Mouse (Mus musculus): ENCODE measurements around the gene Sult6b2.
A peak's percentile ranks its signal among the peaks of the same experiment; 100 is the strongest.

Gene Sult6b2

DNA sequence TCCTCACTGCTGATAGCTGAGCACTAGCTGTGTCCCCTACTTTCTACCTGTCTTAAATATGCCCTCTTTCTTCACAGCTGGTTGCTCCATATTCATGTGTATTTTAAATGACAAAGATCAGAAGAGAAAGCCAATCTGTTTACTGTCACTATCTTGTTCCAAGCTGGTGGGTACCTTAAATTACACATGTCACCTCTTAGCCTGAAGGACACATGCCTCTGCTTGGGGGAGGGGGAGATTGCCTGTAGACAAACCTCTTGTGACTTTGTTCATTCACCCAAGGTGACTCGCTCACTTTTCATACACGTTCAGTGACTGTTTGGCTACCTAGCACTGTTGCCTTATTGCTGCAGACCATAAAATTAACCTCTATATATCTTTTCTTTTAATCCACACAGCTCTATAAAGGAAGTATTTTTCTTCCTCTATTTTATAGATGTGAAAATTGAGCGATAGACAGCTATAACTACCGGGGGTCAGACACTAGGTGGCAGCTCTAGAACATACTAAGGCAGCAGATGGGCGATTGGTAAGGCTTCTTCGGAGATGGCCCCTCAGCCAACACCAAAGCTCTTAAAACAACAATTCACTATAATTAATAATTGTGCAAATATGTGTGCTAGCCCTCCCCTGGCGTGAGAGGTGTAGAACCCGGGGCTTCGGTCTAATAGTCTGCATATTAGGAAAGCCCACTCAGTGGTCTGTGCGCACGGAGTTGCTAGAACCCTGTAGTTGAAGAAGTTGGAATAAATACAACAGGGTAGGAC lies 25.1 kb downstream of the Sult6b2 start:
- no peak for DNase-seq (ENCODE audit: low spot score in 2 of 2)

DNA sequence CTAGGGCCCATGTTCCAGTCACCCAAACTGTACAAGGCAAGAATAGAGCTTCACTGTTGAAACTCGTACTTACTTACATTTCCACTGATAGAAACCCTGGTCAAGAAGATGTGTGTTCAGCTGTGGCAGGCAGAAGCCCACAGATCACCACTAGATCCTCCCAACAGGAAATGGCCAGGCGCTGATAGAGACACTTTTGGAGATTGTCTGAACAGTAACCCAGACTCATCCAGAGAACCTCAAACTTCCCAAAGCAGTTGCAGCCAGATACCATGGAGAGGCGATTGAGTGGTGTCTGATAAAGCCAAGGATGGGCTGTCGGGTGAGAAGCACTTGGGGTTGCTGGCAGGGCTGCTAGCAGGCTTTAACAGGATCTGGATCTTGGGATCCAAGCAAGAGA lies 27.4 kb downstream of the Sult6b2 start:
- no peak for DNase-seq (ENCODE audit: low spot score in 2 of 2)

DNA sequence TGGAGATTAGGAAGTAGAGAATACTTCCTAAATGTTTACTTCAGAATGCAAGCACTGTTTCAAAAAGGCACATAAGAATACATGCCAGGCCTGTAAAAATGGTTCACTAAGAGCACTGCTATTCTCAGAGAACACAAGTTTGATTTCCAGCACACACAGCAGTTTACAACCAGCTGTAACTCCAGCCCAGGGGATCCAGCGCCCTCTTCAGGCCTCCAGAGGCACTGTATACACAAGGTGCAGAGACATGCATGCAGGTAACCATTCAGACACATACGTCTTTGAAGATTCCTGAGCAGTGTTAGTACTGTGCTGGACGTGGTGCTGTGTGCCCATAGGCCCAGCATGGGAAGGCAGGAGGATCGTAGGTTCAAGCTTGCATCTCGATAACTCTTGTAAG lies 30.7 kb downstream of the Sult6b2 start:
- DNase-seq (ENCODE audit: low spot score in 2 of 2) = no peak

DNA sequence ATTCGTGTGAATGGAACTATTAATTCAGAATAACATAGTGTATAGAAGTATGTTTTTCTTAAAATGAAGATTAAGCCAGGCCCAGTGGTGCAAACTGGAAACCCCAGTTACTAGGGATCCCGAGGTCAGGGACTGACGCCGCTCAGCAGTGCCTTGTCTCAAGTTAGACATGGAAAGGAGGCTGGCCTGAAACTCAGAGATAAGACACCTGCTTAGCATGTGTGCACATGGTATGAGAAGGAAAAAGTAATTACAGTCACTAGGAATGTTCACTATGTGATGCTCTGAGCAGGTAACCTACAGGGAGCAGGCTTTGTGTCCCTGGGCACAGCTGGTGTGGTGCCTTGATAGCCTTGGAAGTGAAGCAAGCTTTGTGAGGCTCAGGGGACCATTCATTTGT lies 32.7 kb downstream of the Sult6b2 start:
- no peak for DNase-seq (ENCODE audit: low spot score in 2 of 2)

DNA sequence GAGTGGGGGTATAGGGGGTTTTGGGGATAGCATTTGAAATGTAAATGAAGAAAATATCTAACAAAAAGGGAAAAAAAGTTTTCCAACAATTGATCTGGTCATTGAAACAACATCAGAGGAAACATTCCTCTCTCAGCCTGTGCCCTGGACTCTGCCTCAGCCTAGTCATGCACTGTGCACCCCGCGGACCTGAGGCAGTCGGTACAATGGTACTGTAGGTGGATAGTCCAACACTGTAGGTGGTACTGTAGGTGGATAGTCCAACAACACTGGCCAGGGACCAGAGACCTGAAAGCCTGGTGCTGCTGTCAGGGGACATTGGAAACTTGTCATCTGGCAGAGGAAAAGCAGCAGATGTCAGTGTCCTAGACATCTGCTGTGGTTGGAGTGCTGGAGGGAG lies 34.4 kb downstream of the Sult6b2 start:
- no peak for DNase-seq (ENCODE audit: low spot score in 2 of 2)

DNA sequence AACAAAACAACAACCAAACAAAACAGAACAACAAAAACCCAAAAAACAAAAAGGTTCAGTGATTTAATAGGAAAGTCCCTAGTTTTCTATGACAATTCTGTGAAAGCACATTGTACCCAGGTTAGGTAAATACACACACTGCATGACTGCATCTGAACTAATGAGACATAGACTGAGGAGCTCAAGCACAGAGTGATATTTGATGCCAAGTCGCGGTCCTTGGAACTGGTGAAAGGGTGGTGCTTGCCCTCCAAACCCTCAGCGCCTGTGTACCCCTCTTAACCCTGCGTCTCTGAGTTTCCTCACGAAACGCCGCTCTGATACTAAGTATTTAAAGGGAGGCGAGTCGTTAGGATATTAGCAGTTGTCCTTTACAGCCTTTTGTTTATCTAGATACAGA lies 37.0 kb downstream of the Sult6b2 start:
- DNase-seq (ENCODE audit: low spot score in 2 of 2) = no peak

DNA sequence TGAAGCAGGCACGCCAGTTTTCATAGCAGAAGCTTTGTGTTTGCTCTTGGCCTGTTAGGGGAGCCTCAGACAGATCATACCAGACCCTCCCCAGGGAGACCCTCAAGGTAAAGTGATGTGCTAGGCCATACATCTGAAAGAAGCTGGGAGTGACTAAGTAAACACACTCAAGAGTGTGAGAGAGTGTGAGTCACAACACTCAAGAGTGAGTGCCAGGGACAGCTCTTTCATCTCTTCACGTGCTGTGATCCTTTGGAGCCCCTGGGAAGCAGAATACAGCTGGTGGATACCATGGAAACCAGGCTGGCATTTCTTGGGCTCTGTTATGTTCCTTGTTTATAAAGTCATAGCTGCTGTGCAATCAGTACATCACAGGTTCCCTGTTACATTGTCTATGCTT lies 39.4 kb downstream of the Sult6b2 start:
- DNase-seq (ENCODE audit: low spot score in 2 of 2) = no peak

DNA sequence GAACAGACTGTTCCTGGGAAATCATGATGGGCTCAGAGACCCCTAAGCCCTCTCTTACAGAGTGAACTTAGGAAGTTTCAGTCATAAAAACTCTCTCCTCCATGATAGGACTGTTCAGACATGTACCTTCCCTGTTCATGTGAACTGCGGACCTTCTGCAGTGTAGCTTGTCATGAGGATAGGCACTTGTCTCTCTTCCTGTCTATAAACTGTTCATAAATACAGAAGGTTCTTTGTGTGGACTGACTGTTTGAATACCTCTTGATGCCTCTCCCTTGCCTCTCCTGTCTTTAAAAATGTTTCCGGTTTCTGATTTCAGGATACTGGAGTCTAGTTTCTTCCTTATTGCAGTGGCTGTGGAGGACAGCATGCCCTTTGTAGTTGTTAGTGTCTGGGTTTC lies 44.7 kb downstream of the Sult6b2 start:
- DNase-seq (ENCODE audit: low spot score in 2 of 2) = no peak

DNA sequence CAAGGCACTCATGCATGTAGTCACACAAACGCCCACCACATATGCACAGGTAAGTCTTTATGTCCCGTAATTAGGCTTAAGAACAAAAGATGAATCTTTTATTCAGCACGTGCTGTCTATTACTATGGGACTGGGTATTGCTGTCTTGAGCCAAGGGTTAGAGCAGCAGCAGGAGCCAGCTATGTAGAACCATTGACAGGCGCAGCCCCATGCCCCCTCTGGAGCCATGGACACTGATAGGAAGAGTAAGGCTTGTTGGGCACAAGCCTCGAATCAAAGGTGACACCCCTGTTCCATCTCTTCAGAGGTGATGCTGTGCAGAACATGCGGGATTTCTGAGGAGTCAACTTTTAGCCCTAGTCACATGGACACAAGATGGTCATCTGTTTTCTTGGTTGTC lies 45.7 kb downstream of the Sult6b2 start:
- no peak for DNase-seq (ENCODE audit: low spot score in 2 of 2)

DNA sequence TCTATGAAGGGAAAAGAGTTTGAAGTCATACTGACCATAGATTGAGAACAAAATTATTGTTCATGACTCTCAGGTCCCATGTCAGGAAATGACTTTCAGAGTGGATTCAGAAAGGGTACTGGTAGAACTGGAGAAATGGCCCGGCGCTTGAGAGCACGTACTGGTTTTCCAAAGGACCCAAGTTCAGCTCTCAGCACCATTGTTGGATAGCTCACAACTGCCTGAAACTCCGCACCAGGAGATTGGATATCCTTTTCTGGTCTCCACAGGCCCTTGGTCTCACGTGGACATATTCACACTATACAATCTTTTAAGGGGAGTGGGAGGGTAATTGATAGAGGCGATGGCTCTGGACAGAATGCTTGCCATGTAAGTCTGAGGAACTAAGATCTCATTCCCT lies 46.3 kb downstream of the Sult6b2 start:
- no peak for DNase-seq (ENCODE audit: low spot score in 2 of 2)

DNA sequence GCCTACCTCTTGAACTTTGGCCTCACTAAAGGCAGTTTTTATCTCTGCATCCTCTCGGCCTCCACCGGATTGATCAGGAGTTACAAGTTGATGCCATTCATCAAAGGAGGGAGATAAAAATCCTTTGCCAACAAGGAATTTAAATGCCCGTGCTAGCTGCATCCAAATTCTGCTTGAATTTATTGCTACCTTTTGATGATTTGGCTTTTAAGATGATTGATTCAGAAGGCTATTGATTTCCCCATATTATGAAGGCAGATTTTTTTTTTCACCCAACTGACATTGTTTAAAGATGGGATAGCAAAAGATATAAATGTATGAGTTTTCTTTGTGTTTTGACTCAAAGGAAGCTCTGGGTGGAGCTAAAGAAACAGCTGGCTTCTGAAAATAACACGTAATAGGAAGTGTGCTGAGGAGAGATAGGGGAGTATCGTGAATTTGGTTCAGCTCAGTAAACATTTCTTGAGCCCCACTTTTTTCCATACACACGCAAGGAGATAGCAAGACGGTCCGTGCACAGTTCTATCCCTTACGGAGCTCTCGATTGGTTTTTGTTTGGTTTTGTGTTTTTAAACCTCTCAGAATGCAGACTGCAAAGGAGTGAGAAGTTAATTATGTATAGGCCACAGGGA lies 46.9 kb downstream of the Sult6b2 start:
- DNase-seq (ENCODE audit: low spot score in 2 of 2) = no peak

DNA sequence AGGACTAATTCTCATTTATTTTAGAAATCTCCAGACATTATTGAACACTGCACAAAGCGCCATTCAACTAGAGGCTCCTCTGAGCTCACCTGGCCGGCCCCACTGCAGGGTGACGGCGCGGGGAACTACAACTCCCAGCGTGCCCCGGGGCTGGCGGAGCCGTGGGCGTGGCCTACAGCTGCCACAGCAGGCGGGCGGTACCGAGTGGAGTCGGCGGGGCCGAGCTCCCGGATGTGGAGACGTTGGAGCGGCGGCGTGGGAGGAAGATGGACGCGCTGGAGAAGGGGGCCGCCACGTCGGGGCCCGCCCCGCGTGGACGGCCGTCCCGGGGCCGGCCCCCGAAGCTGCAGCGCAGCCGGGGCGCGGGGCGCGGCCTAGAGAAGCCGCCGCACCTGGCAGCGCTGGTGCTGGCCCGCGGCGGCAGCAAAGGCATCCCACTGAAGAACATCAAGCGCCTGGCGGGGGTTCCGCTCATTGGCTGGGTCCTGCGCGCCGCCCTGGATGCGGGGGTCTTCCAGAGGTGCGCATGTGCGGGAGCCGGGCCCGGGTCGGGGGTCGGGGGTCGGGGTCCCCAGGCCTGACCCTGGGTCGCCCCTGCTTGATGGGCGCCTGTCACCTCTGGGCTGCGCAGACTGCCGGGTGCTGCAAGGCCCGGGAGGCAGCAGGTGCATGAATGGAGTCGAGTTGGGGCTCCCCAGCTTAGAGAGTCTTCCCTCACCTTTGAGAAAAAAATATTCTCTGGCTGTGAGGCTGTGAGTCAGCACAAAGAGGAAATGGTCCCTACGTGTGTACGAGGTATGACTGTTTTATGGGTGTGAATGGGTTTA lies 47.6 kb downstream of the Sult6b2 start, which contains the start of gene Cmas:
Gene Cmas, plus strand, starts transcription at position 180 of the 827 bp plus-strand sequence.
- peak; percentile 83 to 86 for DNase-seq (ENCODE audit: low spot score in 2 of 2)

DNA sequence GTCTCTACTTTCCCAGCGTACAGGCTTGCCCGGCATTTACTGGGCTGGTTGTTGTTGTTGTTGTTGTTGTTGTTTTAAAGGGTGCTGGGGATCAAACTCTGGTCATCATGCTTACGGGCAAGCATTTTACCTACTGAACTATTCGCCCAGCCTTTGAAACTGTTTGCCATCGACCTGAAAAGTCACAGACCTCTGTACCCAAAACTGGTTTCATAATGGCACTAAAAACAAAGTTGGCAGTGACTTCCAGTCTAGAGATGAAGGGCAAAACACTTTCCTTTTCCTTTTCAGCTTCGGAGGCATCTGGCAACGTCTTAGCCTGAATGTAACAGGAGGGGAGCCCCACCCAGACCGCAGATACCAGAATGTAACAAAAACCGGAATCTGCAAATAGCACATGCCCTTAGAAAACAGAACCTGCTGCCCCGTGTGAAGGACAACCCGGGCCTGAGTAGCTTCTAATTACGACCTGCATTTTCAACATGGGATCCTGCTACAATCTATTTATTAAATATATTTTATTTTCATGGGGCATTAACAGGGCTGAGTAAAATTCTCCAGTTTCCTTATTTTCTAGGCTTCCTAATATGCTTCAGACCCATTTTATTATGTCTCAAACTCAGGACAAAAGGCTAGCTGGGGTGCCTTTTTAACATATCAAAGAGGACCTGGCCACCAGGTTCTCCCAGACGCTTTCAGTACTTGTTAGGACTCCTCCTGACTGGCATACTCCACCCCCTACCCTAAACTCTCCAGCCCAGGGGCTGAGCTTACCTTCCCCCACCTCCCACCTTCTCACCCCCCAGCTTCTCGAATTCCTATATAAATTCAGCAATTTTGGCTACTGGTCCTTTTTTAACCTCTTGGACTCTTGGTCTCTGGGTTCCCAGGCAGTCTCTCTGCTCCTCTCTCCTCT lies 51.7 kb downstream of the Sult6b2 start:
- DNase-seq (ENCODE audit: low spot score in 2 of 2) = no peak

DNA sequence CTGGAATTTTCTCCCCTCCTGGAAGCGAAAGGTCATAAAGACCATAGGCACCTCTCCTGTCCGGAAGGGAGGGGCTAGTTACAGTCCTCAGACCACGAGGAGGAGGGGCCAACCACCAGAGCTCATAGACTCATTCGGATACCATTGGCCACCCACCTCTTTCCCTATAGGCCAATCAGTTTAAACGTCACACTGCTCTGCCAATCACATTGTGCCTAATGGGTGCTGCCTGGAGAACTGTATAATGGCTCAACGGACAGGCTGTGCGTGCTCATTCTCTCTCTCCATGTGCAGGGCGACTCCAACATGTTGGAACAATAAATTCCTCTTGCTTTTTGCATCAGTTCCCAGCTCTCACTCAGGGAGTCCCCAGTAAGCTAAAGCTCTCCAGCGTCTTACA lies 52.9 kb downstream of the Sult6b2 start:
- DNase-seq (ENCODE audit: low spot score in 2 of 2) = no peak

DNA sequence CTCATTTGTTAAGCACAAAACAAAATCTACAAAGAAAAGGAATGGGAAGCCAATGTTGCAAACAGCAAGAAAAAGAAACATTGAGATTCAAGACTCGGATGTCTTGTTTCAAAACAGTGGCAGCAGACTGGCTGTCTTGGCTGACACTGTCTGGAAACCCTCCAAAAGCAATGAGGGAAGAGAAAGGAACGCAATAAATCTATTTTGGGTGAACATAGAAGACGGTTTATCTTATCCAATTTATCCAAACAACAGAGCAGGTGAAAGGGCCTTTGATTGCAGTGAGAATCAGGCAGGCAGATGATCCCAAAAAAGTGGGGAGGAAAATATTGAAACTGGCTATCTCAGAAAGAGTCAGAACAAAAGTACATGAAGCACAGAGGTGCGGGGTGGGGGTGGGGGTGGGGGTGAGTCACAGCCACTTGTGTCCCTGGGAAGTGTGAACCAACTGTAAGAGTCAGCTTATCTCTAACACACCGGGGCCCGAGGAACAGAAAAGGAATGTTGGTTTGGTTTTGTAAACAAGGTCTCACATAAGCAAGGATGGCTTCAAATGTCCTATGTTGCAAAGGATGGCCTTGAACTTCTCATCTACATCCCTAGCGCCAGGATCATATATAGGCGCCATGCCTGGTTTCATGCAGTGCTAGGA lies 56.1 kb downstream of the Sult6b2 start:
- no peak for DNase-seq (ENCODE audit: low spot score in 2 of 2)

DNA sequence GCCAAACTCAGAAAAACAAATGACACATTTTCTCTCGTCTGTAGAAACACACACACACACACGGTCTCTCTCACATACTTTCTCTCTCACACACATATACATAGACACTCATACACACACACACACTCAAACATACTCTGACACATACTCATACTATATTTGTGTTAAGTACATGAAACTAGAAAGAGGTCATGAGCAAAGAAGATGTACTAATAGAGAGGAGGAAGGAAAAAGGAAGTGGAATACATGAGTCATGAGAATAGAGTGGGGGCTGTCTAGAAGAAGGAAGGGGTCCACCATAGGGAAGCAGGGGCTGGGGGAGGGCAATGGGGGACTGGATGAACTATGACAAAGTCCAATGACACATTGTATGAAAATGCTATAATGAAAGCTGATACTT lies 57.1 kb downstream of the Sult6b2 start:
- DNase-seq (ENCODE audit: low spot score in 2 of 2) = no peak

DNA sequence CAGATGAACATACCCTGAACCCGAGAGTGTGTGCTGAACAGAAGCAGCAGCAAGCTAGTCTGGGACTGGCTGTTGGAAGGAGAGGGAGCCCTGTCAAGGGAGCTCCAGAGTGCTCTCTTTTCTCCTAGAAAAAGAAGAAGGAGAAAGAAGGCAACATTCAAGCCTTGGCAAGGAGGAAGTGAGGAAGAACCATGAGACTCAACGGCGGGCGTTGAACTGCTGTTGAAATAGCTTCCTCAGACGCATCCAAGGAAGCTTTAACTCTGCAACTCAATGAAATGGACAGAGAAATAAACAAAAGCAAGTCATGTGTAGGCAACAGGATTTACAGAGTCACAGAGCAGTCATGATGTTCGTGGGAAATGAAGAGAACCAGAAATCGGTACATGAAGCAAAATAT lies 57.5 kb downstream of the Sult6b2 start:
- DNase-seq (ENCODE audit: low spot score in 2 of 2) = peak in 1 of 2 experiments; percentile 10

DNA sequence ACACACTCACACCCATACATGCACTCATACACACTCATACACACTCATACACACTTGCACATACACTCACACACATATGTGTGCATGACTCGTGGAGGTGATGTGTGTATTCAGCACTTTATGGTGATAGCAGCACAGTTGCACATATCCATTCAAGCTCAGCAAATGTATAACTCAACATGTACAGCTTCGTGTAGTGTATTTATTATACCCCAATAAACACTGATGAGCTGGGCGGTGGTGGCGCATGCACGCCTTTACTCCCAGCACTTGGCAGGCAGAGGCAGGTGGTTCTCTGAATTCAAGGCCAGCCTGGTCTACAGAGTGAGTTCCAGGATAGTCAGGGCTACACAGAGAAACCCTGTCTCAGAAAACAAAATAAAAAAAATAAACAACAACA lies 58.8 kb downstream of the Sult6b2 start:
- DNase-seq (ENCODE audit: low spot score in 2 of 2) = no peak

DNA sequence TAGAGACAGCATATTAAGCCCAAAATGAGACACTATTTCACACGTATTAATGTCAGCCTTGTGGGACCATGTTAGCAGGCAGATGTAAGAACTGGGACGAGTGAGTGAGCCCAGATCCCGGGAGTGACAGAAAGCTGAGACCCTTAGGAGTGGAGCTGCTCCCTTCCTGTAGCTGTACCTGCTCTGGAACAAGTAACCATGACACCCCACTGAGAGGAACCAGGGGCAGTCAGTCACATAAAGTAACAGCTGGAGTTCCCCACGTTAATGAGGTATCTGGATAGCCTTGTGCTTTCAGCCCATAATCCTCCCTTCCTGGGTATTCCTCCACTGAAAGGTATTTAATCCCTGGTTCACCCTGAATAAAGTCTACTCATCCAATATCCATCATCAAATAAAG lies 61.1 kb downstream of the Sult6b2 start:
- no peak for DNase-seq (ENCODE audit: low spot score in 2 of 2)

DNA sequence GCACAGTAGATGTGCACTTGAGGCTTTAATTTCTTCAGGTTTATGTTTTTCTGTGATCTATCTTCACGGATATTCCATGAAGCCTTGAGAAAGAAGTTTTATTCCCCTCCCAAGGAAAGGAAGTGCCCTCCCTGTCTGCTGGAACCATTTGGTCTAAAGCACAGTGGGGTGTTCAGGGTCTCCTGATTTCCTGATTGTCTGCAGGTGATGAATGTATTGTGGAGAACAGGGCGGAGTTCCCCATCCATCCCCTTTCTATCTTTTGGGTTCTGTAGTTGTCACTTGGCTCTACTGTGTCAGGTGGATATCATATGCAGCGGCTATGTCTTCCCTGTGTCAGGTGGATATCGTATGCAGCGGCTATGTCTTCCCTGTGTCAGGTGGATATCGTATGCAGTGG lies 62.5 kb downstream of the Sult6b2 start:
- no peak for DNase-seq (ENCODE audit: low spot score in 2 of 2)

DNA sequence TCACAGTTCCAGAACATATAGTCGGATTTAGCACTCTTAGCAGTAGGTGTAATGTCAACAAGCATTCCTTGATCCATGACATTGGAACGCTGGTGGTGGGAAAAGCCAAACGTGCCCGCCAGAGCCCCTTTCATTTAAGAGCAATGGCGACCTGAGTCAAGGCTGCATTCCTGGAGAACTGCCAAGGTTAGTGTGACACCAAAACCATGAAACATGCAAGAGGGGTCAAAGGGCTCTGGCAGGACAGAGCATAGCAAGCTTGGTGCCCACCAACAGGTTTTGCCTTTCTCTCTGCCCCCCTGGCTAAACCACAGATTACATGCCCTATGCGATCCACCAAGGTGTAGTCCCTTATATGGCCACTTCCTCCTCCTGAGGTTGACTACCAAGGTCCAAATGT lies 65.7 kb downstream of the Sult6b2 start:
- DNase-seq (ENCODE audit: low spot score in 2 of 2) = no peak

All from urinary bladder, adult 18-20 months (tissue).